Mouse (Mus musculus): ENCODE data around the gene Mctp2.

- no peak for TF ChIP-seq CTCF (IDR thresholded peaks at IDR 0.05; ENCODE audit: control insufficient read depth, insufficient read depth, insufficient replicate concordance, low read depth, low read length)
- TF ChIP-seq POLR2A (IDR thresholded peaks at IDR 0.05; ENCODE audit: control insufficient read depth, low read depth, low read length): no peak
Measured at GRCm38 (mm10) chr7:72169320-72169719, 137.1 kb downstream of the Mctp2 start.

Measured in testis, adult 2 months (tissue).